Mouse (Mus musculus): ENCODE results near the gene Akap3.

DNA sequence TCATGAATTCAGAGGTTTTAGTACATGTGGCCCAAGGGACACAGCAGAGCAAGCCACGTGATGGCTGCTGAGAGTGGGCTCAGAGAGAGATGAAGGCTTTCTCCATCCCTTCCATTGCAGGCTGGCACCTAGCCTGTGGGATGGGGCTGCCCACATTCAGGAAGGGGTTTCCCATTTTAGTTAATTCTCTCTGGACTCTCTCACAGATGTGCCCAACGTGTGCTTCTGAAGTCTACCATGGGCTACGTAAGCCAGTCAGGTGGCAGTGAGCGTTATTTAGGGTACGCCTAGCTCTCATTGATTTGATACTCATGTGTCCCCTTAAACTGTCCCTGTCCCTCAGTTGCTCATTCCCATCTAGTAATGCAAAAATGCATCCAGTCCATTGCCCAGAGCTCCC lies 62.0 kb downstream of the Akap3 start:
- no peak for TF ChIP-seq POLR2A (IDR thresholded peaks at IDR 0.05; ENCODE audit: borderline replicate concordance, low read depth, low read length)
- no peak for TF ChIP-seq CTCF (IDR thresholded peaks at IDR 0.05; ENCODE audit: low read depth, low read length)
